Mouse (Mus musculus): Measurements from ENCODE around the gene Arf5.
A peak's percentile ranks its signal among the peaks of the same experiment; 100 is the strongest.

Gene Arf5

DNA sequence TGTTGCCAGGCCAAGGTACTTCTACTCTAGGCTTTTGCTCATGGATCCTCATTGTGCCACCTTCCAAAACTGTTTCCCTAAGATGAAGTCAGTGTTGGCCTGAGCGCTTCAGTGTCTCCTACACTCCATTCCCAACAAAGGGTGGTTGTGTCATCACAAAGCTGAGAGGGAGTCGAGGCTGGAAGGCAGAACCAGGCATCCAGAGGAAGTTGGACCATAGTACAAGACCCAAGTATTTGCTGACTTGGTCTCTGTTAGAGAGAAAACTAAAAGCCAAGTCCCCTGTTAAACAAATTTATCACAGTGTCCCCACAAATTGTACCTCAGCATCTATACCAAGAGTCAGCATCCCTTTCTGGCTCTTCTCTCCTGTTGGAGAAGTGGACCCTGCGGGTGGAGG, 4.9 kb downstream of the Arf5 start, which contains the start of gene Gcc1:
TSS of gene Gcc1 (minus strand) at position 101 of the 400 bp plus-strand sequence.
- DNase-seq (ENCODE audit: low read depth, low spot score): no peak

DNA sequence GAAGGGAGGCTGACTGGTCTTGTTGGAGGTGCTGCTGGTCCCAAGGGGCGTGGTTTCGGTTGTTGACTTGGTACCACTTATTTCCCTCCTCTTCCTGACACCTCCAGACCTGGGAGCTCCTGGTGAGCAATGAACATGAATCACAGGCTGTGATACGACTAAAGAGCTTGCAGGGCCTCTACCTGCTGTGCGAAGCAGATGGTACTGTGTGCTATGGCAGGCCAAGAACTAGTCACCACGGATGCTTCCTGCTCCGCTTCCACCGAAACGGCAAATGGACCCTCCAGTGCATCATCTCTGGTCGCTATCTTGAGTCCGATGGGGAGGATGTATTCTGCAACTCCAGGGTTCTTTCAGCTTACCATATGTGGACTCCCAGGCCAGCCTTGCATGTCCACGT, 6.5 kb downstream of the Arf5 start:
- DNase-seq (ENCODE audit: low read depth, low spot score): no peak

DNA sequence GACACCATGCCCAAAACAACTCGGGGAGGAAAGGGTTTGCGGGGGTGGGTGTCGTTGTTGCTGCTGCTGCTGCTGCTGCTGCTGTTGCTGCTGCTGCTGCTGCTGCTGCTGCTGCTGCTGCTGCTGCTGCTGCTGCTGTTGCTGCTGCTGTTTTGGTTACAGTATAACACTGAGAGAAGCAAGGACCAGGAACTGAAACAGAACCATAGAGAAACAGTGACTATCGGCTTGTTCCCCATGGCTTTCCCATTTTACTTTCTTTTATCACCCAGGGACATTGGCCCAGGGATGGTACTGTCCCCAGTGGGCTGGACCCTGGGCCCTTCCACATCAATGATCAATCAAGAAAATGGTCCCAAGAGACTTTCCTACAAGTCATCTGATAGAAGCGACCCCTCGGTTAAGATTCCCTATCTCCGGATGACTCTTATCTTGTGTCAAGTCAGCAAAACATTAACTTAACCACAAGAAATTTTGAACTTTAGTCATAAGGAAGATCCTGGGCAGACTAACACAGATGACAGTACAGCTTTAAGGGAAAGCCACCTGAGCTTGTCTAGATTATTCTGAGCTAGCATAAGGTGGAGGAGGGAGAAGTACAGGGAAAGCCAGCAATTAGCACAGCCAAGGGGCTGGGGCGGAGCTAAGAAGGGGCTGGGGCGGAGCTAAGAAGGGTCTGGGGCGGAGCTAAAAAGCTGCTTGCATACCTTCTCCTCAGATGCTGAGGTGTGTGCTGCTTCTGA, 7.6 kb downstream of the Arf5 start:
- DNase-seq (ENCODE audit: low read depth, low spot score): no peak

DNA sequence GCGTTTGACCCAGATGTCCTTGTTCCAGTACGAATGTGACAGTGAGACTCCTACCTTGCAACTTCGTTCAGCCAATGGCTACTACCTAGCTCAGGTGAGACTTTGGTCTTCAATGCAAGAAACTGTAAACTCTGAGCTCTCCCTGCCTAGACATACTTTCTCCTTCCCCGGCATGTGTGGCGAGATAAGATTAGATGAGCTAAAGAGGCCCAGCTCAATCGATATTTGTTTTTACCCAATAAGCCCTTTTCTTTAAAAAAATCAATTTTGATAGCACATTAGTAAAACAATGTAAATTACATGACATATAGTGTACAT, 8.1 kb downstream of the Arf5 start:
- no peak for DNase-seq (ENCODE audit: low read depth, low spot score)

- no peak for DNase-seq (ENCODE audit: low read depth, low spot score)
Measured at GRCm38 (mm10) chr6:28447937-28448336, 24.6 kb downstream of the Arf5 start.

- no peak for DNase-seq (ENCODE audit: low read depth, low spot score)
Measured at GRCm38 (mm10) chr6:28449253-28449652, 25.9 kb downstream of the Arf5 start, which contains the start of gene Pax4. Gene Pax4 (minus strand): TSS chr6:28449353.

- peak; percentile 18 for DNase-seq (ENCODE audit: low read depth, low spot score)
Measured at GRCm38 (mm10) chr6:28450481-28450880, 27.1 kb downstream of the Arf5 start.

DNA sequence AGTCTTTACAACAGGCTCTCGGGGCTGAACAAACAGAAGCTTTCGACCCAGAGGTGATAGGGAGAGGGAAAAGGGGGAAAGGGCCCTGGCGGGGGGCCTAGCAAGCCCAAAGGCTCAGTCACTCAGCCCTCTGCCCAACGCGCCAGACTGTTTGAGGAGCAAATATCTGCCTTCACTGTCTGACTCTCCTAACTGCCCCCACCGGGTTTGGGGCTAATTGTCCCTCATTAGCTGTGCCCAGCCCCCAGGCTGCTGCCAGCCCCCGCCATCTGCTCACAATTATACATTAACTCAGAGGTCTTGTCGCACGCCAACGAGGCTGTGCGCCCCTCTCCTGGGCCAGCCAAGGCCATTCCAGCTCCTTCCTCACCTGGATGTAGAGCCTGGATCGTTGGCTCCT, 27.6 kb downstream of the Arf5 start:
- no peak for DNase-seq (ENCODE audit: low read depth, low spot score)

GRCm38 (mm10) chr6:28459221-28459668, 35.9 kb downstream of the Arf5 start:
- DNase-seq (ENCODE audit: low read depth, low spot score): no peak

DNA sequence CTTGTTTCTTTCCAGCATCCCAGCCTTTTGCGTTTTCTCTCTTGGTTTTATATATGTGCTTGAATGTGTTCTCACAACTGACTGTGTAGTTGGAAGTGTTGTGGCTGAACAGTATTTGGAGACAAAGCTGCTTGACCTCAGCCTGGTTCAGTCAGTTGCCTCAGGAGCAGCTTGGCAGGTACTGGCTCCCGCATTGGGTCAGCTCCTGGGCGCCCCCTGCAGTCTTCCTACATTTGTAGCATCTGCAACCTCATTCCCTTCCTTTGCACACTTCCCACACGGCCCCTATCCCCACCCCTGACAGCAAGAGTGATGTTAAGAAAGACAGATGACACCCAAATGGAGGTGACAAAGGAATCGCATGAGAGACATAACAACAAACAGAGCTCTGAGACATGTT, 37.2 kb downstream of the Arf5 start:
- DNase-seq (ENCODE audit: low read depth, low spot score): peak; percentile 27

GRCm38 (mm10) chr6:28464630-28465029, 41.3 kb downstream of the Arf5 start:
- DNase-seq (ENCODE audit: low read depth, low spot score): peak; percentile 71

- no peak for DNase-seq (ENCODE audit: low read depth, low spot score)
Measured at GRCm38 (mm10) chr6:28470017-28470602, 46.8 kb downstream of the Arf5 start.

GRCm38 (mm10) chr6:28470621-28471020, 47.3 kb downstream of the Arf5 start:
- no peak for DNase-seq (ENCODE audit: low read depth, low spot score)

DNA sequence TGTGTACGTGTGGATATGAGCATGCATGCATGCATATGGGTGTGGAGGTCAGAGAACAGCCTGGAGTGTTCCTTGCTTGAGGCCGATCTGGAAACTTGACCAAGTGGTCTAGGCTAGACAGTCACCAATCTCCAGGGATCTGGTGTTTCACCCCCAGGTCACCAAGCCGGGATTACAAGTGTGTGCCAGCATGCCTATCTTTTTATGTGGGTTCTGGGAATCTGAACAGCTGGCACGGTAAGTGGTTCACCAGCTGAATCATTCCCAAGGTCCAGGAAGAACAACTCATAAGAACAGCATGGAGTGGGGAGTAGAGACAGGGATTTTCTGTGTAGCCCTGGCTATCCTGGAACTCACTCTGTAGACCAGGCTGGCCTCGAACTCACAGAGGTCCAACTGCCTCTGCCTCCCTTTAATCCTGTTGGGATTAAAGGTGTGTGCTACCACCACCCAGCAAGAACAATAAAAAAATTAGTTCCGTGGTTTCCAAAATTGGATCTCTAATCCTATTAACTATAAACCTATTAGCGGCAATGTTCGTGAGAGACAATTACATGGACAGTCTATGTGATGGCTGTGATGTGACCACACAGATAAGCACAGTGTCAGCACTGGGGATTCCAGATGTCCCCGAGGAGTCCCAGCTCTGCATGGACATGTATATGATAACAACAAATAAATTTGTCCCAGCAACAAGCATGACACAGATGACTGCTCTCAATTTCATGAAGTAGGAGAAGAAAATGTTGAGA, 48.1 kb downstream of the Arf5 start:
- DNase-seq (ENCODE audit: low read depth, low spot score): no peak

DNA sequence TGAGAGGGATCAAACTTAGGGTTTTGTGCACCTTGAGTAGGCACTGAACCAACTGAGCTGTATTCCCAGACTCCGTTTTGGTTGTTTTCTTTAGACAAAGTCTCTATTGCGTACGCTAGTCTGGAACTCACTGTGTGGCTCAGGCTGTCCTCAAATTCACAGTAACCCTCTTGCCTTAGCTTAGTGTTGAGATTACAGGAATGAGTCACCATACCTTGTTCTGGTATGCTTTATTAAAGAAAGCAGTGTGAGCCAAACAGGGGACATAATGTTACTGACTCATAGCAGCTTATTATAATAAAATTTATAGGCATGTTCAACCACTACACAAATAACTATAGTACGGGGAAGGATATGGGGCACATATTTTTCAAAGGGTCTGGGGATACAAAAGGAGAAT, 50.9 kb downstream of the Arf5 start:
- no peak for DNase-seq (ENCODE audit: low read depth, low spot score)

- no peak for DNase-seq (ENCODE audit: low read depth, low spot score)
Measured at GRCm38 (mm10) chr6:28474839-28475238, 51.5 kb downstream of the Arf5 start, which contains the start of gene Snd1. Gene Snd1 (plus strand): TSS chr6:28475139.

All from mesoderm, embryonic 11.5 days (tissue).